Mouse (Mus musculus): ENCODE data around the gene Usp7.
"Not testable (repeated sequence)": the region's sequence is repeated elsewhere in the genome, so short reads cannot be mapped to it uniquely, and the experiment has no call there.

The Usp7 gene

DNA sequence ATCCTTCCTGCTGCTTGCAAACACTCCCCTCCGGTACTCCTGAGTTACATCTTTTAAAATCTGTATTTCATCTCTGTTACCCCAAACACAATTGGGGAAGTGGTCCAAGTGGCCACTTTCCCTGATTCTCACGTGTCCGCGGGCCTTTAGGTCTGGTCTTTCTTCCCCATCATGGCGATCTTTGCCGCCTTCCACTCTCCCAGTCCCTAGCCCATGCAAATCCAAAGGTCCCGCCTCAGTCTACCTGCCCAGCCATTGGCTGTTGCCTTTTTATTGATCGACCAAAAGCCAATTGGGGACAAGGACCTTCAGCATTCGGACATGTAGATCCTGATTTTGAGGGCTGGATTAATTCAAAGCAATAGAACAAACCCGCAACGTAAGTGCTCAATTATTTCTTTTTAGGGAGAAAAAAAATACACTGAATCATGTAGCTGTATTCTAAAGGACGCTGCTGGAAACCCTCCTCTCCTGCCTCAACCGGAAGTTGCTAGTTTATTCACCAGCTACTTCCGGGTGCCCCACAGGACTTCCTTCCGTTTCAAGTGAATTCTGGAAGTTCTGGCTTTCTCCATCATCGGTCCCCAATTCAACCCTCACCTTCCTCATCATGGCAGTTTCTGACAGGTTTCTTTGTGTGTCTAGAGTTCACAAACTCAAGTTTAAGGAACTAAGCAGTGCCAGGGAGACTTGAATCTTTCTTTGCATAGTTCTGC lies 8.8 kb downstream of the Usp7 start:
- in situ Hi-C loops (cut with MseI, MboI) = no loop called here

DNA sequence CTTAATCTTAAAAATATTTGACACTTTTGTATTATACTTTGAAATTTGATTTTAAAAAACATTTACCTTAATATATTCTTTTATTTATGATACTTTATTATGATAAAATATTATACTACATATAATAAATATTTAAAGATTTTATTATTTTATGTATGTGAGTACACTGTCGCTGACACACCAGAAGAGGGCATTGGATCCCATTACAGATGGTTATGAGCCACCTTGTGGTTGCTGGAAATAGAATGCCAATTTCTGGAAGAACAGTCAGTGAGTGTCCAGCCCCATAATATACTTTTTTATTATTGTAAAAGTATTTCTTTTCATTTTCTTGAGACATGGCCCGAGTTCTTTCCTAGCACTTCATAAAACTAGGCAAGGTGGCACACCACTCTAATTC lies 10.4 kb downstream of the Usp7 start:
- in situ Hi-C loops (cut with MseI, MboI) = no loop called here

DNA sequence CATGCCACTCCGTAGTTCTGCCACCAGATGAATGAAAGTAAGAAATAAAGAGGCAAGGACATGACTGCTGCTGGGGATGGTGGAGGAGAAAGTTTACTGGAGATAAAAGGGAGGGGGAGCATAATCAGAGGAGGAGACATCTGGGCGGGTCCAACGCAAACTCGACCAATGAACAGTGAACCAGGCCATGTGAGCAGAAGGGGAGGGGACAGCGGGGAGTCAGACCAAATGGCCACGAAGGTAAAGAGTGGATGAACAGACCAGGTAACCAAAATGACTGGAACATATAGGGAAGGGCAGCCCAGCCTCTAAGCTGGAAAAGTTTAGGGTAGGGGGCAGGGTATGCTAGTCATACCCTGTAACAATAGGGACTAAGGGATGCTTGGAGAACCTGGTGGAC lies 10.9 kb downstream of the Usp7 start:
- in situ Hi-C loops (cut with MseI, MboI) = no loop called here

DNA sequence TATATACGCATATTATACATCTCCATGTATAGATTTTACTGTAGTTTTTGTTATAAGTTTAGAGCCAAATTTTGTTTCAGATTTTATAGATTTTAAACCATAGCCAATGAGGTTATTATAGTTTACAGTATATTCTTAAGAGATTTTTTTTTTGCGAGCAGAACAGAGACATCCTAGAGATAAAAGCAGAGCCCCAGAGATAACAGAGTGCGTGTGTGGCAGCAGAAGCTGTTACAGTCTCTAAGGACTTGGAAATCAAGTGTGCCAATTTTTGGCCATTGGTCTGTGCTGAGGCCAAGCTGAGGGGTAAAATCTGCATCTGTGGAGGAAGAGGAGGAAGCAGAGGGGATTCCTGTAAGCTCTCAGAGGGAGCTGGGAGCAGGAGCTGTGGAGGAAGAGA lies 11.9 kb downstream of the Usp7 start:
- in situ Hi-C loops (cut with MseI, MboI) = no loop called here

DNA sequence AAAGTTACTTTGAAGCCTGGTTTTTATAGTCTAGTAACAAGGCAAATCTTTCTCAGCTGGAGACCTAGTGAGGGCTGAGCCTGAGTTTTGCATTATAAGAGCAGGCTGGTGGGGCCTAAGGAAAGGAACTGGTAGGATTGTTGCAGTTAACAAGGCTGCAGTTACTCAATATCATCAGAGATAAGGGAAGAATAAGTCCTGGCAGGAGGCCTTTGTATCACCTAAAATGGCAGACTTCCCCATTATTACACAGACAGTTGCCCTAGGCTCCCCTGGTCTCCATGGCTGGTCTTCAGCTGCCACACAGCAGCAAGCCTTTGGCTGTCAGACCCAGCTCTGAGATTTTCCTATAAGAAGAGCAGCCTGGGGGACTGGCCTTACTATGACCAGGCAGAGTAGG lies 13.4 kb downstream of the Usp7 start:
- in situ Hi-C loops (cut with MseI, MboI) = no loop called here

DNA sequence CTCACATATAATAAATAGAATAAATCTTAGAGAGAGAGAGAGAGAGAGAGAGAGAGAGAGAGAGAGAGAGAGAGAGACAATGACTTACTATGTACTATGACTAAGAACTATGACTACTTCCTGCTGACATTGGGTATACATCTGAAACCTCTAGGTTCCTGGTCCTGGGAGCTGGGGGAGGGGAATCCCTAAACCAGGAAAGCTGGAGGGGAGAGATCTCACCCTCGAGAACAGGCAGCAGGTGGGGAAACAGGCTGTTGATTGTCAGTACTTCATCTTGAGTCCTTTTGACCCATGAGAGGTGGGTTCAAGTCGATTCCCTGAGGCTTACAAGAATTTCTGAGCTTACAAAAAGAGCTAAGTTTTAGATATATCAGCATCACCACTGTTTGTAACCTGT lies 14.9 kb downstream of the Usp7 start:
- in situ Hi-C loops (cut with MseI, MboI) = no loop called here

DNA sequence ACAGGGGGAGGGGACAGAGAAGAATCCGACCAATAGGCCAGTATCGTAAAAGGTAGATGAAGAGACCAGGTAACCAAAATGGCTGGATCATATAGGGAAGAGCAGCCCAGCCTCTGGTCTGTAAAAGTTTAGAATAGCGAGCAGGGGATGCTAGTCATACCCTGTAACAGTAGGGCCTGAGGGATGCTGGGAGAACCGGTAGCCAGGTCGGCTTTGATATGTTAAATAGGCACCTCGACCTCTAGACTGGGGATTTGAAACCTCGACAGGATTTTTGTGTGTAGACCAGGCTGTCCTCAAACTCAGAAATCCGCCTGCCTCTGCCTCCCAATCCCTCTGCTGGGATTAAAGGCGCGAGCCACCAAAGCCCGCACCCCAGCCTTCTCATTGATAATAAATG lies 15.5 kb downstream of the Usp7 start:
- in situ Hi-C loops (cut with MseI, MboI) = no loop called here

DNA sequence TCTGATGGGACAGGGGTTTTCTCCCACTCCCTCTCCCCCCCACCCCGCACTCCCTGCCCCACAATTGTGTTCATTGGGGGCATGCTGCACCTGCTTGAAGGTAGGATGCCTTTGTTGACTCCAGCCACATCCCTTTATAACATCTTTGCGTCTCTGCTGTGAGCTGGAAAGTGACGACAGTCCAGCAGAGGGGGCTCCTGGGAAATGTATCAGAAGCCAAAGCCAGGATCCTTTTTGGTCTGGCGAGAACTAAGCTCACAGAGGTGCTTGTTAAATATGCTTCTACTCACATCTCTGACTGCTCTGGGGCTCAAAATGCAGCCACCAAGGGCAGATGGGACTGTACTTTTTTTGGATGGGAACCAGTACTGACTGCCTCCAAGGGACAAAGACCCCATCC lies 21.0 kb downstream of the Usp7 start:
- in situ Hi-C loops (cut with MseI, MboI) = no loop called here

DNA sequence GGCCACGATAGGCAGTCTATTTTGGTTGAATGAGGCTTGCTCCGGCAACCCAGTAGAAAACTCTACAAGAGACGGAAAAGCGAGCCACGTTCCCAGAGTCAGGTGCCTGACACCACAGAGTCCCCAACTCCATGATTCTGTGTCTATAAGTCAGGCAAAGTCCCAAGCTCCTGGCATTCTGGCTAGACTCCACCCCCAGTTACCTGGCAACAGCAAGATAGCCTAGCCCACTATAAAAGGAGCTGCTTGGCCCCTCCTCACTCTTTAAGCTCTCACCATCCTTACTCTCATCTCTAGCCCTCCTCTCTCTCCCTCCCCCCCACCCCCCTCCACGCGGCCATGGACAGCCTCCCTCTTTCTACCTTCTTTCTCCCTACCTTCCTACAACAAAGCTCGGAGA lies 21.8 kb downstream of the Usp7 start:
- in situ Hi-C loops (cut with MseI, MboI) = not testable (repeated sequence)

DNA sequence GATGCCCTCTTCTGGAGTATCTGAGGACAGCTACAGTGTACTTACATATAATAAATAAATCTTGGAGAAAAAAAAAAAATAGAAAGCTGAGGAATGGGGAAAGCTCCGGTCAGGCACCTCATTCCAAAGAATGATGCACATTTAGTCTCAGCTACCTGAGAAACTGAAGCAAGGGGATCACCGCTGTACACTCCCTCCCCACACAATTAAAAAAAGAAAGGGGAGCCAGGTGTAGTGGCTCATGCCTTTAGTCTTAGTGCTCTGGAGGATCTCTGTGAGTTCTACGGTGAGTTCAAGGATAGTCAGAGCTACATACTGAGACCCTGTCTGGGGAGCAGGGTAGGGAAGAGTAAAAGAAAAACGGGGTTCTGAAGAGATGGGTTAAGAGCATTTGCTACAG lies 22.6 kb downstream of the Usp7 start:
- in situ Hi-C loops (cut with MseI, MboI) = no loop called here

DNA sequence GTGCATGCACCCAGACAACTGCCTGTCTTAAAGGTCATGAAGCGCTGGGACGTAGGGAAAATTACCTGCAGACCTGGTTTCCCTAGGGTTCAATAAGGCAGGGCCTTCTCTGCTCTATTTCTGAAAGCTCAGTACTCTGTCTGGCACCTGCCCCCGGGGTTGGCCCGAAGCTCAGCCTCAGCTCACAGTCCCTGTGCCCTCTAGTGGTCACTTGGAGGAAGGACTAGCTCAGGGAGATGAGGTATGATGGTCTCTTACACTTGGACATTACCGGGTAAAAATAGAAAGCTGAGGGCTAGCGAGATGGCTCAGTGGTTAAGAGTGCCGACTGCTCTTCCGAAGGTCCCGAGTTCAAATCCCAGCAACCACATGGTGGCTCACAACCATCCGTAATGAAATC lies 23.0 kb downstream of the Usp7 start:
- in situ Hi-C loops (cut with MseI, MboI) = no loop called here

DNA sequence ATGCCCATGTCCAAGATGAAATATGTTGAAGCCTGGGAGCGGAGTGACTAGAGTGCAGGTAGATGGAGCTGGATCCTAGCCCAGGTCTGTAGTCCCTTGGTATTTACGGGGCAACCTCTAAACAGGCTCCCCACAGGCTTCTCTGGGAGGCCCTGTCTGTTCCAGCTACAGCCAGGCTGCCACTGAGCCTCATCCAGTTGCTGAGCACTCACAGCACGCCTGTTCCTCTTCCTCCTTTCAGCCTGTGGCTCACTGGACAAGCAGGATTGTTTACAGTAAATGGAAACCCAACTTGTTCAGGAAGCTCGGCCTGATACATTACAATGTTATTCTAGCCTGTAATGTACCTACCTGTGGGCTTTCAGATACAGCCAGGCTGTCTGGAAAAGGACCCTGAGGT lies 23.5 kb downstream of the Usp7 start:
- in situ Hi-C loops (cut with MseI, MboI) = no loop called here

DNA sequence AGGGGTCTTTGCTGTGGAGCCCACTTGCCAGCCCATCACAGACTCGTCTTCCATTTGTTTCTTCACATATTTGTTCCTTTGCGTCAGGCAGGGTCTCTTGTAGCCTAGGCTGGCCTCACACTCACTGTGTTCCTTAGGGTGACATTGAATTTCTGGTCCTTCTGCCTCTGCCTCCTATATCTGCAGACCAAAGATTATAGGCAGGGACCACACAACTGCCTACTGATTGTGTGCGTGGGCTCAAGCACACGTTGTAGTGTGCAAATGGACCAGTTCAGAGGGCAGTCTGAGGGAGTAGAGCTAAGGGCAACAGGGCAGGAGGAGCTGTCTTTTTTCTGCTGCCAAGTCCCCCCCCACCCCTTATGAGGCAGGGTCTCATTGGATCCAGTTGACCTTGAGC lies 24.0 kb downstream of the Usp7 start:
- in situ Hi-C loops (cut with MseI, MboI) = no loop called here

DNA sequence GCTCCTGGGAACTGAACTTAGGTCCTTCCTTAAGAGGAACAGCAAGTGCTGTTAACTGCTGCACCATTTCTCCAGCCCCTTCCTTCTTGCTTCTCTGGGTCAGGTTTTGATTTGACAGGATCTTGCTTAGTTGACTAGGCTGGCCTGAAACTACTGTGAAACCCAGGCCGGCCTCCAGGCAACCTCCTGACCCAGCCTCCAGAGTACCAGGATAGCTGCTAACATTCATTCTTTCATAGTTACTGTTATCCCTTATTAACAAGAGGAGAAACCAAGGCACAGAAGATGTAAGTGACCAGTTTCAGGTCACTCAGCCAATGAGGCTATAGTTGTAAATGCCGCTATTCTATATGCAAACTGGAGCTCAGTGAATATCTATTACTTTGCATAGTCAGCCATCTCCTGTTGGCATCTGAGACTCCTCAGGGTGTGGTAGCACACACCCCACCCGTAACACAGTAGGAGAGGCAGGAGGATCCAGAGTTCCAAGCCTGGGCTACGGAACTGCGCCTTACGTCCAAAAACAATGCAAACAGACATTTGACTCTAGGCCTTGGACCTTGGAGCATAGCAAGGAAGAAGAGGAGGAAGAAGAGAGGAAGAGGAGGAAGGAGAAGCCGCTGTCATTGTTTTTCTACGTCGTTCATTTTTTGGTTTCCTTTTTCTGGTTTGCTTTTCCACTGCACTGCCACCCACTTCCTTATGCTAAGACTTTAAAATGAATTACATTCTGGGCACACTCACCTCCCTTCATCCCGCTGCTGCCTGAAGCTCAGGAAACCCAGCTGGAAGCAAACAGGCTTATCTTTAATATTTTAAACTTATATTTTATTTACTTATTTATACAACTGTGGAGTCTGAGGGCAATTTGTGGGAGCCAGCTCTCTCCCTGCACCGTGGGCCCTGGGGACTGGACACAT lies 24.7 kb downstream of the Usp7 start:
- in situ Hi-C loops (cut with MseI, MboI) = no loop called here

DNA sequence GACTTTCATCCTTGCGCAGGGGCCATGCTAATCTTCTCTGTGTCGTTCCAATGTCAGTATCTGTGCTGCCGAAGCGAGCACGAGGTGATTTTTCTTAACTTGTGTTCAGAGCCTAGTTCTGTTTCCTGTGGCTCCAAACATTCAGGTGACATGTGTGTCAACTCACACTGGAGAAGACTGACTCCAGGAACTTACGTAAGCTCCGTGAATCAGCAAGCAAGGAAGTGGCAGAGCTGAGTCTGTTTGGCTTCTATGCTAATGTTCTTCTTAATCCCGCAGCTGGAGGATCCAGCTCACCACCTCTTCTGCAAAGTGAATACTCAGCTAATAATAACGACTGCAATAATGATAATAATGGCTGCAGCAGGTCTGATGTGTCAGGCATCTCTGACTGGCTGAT lies 25.9 kb downstream of the Usp7 start:
- in situ Hi-C loops (cut with MseI, MboI) = no loop called here

DNA sequence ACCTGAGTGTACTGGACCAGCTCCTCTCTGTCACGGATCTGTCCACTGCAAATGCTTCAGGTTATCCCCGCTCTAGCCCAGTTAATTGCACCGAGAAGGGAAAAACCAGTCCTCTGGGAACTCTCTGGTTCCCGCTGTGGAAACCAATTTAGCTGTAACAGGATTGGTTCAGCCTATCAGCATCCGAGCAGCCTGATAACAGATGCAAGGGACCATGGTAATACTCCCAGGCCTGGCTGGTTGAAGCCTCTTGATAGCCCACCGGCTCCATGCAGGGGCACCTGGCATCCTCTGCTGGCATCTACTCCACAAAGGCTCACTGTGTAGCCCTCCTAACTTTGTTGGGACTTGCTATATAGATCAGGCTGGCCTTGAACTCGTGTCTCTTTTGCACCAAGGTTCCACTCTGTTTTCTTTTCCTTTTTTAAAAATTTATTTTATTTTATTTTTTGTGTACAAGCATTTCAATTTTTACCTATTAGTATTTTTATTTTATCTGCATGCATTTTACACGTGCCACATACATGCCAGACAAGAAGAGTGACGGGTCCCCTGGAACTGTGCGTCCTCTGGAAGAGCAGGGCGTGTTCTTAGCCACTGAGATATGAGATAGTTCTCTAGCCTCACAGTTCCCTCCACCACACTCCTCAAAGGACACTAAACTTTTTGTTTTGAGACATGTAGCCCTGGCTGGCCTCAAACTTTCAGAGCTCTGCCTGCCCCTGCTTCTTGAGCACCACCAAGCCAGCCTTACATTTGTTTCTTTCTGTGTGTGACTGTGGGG lies 27.8 kb downstream of the Usp7 start:
- in situ Hi-C loops (cut with MseI, MboI) = no loop called here

DNA sequence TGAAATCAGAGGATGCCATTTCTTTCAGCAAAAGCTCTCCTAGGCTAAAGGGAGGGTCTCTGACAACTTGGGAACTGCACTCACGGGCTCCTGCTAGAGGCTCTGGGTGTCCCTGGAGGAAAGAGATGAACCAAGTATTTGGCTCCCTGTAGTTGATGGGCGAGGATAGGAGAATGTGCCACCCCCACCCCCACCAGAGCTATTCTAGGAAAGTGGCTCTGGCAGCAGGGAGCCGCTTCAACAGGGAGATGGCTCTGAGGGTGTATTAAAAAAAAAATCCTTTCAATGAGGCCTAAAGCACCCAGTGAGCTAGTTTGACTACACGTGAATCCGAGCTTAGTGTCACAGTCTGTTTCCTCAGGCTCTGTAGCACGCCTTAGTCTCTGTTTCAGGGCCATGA lies 29.1 kb downstream of the Usp7 start:
- in situ Hi-C loops (cut with MseI, MboI) = no loop called here

DNA sequence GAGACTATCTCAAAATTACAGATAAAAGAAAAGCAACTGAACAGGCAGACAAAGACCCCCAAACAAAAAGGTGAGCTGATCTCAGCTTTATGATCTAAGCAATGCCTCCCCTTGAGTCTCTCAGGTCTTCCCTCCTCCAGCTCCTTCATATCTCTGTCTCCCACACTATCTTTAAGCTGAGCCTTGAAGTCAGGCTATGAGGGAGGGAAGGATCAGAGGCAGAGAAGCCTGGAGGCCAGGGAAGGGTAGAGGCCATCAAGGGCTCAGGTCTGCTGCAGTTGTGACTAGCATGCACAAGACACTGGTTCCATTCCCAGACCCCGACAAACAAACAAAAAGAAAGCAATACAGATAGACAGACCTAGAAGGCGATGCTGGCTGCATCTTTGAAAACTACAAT lies 30.2 kb downstream of the Usp7 start:
- in situ Hi-C loops (cut with MseI, MboI) = no loop called here

DNA sequence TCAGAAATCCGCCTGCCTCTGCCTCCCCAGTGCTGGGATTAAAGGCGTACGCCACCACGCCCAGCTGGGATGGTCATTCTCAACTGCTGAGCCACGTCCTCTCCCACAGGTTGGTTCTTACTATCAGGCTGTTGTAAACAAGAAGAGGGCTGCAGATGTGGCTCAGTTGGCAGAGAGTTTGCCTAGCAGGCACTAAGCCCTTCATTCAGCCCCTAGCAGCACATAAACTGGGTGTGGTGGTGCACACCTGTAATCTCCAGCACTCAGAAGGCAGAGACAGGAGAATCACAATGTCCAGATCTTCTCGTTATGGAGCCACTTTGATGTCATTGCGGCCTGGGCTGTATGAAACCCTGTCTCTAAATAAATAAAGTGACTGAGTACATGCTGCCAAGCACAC lies 31.1 kb downstream of the Usp7 start:
- in situ Hi-C loops (cut with MseI, MboI) = no loop called here

DNA sequence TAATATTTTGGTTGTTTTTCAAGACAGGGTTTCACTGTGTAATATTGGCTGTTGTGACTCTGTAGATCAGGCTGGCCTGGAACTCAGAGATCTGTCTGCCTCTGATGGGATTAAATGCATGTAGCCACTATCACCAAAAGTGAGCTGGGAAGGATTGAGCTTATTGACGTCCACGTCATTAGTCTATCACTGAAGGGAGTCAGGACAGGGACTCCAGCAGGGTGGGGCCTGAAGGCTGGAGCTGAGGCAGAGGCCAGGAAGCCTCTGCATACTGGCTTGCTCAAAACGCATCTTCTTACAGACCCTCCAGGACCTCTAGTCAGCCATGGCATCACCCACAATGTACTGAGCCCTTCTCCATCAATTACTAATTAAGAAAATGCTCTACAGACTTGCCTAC lies 33.1 kb downstream of the Usp7 start:
- in situ Hi-C loops (cut with MseI, MboI) = no loop called here

DNA sequence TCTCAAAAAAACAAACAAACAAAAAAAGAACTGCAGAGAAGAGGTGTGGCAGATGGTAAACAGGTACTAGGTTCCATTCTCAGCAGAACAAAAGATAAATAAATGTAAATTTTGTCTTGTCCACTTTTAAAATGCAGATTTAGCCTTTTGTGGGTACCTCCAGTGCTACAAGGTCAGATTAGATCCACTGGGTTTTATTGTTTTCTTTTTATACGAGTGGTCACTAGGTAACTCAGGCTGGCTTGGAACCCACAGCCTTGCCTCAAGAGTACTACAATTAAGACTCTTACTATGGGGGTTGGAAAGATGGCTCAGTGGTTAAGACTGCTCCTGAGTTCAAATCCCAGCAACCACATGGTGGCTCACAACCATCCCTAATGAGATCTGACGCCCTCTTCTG lies 33.9 kb downstream of the Usp7 start:
- in situ Hi-C loops (cut with MseI, MboI) = no loop called here

DNA sequence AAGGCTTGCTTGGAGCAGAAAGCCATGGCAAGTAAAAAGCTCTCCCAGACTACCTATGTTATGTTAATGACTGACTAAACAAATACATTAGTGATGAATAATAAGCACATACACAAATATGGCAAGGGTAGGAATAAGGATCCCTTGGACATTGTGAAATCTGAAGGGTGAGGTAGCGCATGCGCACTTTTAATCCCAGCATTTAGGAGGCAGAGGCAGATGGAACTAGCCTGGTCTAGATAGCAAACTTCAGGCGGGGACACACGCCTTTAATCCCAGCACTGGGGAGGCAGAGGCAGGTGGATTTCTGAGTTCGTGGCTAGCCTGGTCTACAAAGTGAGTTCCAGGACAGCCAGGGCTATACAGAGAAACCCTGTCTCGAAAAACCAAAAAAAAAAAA lies 34.5 kb downstream of the Usp7 start:
- in situ Hi-C loops (cut with MseI, MboI) = not testable (repeated sequence)

DNA sequence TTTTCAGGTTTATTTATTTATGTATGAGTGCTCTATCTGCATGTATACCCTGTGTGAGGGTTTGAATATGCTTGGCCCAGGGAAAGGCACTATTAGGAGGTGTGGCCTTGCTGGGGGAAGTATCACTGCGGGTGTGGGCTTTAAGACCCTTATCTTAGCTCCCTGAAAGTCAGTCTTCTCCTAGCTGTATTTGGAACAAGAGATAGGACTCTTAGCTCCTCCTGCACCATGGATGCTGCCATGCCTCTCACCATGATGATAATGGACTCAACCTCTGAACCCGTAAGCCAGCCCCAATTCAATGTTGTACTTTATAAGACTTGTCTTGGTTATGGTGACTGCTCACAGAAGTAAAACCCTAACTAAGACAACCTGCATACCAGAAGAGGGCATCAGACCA lies 39.8 kb downstream of the Usp7 start:
- in situ Hi-C loops (cut with MseI, MboI) = no loop called here

All from mouse trophoblast stem cell (cell line).